Mouse (Mus musculus): ENCODE measurements around the gene Fgfr2. TPM values are rescaled to one million over a fixed set of nuclear protein-coding genes. Genes with fewer than 3 reads are reported as not detected.

Gene Fgfr2
- polyA plus RNA-seq, 1 experiment = 1.7 TPM

DNA sequence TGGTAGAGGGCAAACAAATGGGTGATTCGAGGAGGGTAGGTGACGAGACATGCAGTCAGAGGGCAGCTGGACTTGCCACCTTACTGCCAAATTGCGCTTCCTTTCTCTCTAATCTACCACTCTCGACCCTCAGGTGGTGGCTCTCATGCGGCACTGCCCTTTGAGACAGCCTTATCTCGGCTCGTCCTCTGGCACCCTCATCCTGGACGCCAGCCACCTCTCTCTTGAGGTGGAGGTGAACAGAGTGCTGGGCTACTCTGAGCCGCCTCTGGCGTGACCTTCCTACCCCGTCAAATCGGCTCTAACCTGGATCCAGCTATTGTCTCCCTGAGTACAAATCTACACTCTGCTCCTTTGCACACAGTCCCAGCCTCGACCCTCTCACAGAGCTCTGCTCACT is 344.5 kb downstream of the Fgfr2 start:
- TF ChIP-seq MAX (IDR thresholded peaks at IDR 0.05) = no peak
- TF ChIP-seq USF1 (IDR thresholded peaks at IDR 0.05; ENCODE audit: low read depth) = no peak
- TF ChIP-seq MYOG (IDR thresholded peaks at IDR 0.05; ENCODE audit: control insufficient read depth, extremely low read depth, insufficient read length) = no peak
- no peak for TF ChIP-seq MYOD1 (IDR thresholded peaks at IDR 0.05; ENCODE audit: control insufficient read depth, insufficient read length, low read depth)
- no peak for TF ChIP-seq CEBPB (IDR thresholded peaks at IDR 0.05; ENCODE audit: low read depth)
- no peak for TF ChIP-seq CTCF (IDR thresholded peaks at IDR 0.05; ENCODE audit: control insufficient read depth, insufficient read depth, insufficient read length)
- TF ChIP-seq FOSL1 (IDR thresholded peaks at IDR 0.05; ENCODE audit: insufficient read depth, low read length, poor library complexity, severe bottlenecking) = no peak
- H3K36me3 ChIP-seq (ENCODE audit: control insufficient read depth, insufficient read depth) = no peaks in the 10 kb centered on the region
- H3K79me2 ChIP-seq (ENCODE audit: control insufficient read depth, insufficient read depth) = no peaks in the 10 kb centered on the region

DNA sequence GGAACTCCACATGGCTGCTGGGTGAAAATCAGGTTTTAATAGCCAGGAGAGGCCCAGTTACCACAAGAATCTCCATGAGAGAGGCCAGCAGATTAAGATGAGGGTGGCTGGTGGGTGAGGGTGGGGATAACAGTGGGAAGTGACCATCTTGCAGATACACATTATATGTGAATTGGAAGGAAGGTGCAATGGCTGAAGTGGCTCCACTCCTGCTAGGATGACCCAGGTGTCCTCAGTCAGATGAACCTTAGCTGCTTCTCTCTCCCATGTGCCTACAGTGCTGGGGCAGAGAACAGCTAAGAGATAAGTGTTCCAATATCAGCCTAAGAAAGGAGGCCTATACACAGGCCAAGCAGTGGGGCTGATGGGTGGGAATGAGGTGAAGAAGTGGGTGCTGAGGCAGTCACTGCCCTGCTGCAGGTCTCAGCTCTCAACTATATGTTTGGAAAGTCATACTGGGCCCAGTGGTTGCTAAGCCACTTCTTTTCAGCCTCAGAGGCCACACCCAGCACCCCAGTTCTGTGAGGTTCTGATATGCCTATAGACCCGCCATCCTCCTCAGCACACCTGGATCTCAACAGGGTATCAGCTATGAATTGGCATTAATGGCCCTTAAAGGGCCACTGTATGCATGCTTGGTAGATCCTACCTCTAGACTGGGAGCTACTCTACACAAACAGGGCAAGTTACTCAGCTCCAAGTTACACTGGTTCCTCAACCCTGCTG is 345.3 kb downstream of the Fgfr2 start:
- Histone ChIP-seq H3K4me3 (ENCODE audit: insufficient read depth, poor library complexity, severe bottlenecking) (no peak overlapping the region), H3K27me3 (ENCODE audit: control insufficient read depth, insufficient read depth, insufficient read length) (no peaks in the 10 kb centered on the region), H3K36me3 (ENCODE audit: control insufficient read depth, insufficient read depth) (no peaks in the 10 kb centered on the region), H3ac (ENCODE audit: control insufficient read depth, insufficient read length, low read depth) (no peak overlapping the region), H3K79me3 (ENCODE audit: low read depth) (no peaks in the 10 kb centered on the region), H3K79me2 (ENCODE audit: control insufficient read depth, insufficient read depth) (no peaks in the 10 kb centered on the region)
- TF ChIP-seq MYOG (IDR thresholded peaks at IDR 0.05; ENCODE audit: control insufficient read depth, extremely low read depth, insufficient read length) (no peak), CEBPB (IDR thresholded peaks at IDR 0.05; ENCODE audit: low read depth) (no peak), MAX (IDR thresholded peaks at IDR 0.05) (no peak), CTCF (IDR thresholded peaks at IDR 0.05; ENCODE audit: control insufficient read depth, insufficient read depth, insufficient read length) (no peak), USF1 (IDR thresholded peaks at IDR 0.05; ENCODE audit: low read depth) (no peak), MYOD1 (IDR thresholded peaks at IDR 0.05; ENCODE audit: control insufficient read depth, insufficient read length, low read depth) (no peak), FOSL1 (IDR thresholded peaks at IDR 0.05; ENCODE audit: insufficient read depth, low read length, poor library complexity, severe bottlenecking) (no peak)

More for the DNA sequence above, 344.5 kb downstream of the Fgfr2 start:
- no peak overlapping the region for H3K4me3 ChIP-seq (ENCODE audit: insufficient read depth, poor library complexity, severe bottlenecking)
- H3K27me3 ChIP-seq (ENCODE audit: control insufficient read depth, insufficient read depth, insufficient read length) = no peaks in the 10 kb centered on the region
- no peaks in the 10 kb centered on the region for H3K79me3 ChIP-seq (ENCODE audit: low read depth)
- no peak overlapping the region for H3ac ChIP-seq (ENCODE audit: control insufficient read depth, insufficient read length, low read depth)

DNA sequence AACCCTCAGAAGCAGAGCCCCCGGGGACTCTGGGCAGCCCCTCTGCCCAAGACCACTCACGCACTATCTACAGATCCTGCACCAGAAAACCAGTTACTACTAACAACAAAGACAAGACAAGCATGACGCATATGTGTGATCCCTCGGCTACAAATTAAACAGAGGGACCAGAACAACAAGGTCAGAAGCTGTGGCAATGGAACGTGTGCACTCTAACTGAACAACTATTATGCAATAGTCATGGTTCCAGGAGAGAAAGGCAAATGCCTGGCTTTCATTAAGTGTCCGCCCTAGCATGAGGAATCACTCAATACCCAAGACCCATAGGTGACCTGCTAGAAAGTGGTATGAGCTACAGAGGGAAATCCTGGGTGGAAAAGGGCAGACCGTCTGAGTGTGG is 346.0 kb downstream of the Fgfr2 start:
- Histone ChIP-seq H3K4me3 (ENCODE audit: insufficient read depth, poor library complexity, severe bottlenecking) (no peak overlapping the region), H3K79me2 (ENCODE audit: control insufficient read depth, insufficient read depth) (no peaks in the 10 kb centered on the region), H3K79me3 (ENCODE audit: low read depth) (no peaks in the 10 kb centered on the region), H3K27me3 (ENCODE audit: control insufficient read depth, insufficient read depth, insufficient read length) (no peaks in the 10 kb centered on the region), H3K36me3 (ENCODE audit: control insufficient read depth, insufficient read depth) (no peaks in the 10 kb centered on the region), H3ac (ENCODE audit: control insufficient read depth, insufficient read length, low read depth) (no peak overlapping the region)
- TF ChIP-seq MYOD1 (IDR thresholded peaks at IDR 0.05; ENCODE audit: control insufficient read depth, insufficient read length, low read depth) = no peak
- no peak for TF ChIP-seq CTCF (IDR thresholded peaks at IDR 0.05; ENCODE audit: control insufficient read depth, insufficient read depth, insufficient read length)
- TF ChIP-seq CEBPB (IDR thresholded peaks at IDR 0.05; ENCODE audit: low read depth) = no peak
- TF ChIP-seq MAX (IDR thresholded peaks at IDR 0.05) = no peak
- TF ChIP-seq MYOG (IDR thresholded peaks at IDR 0.05; ENCODE audit: control insufficient read depth, extremely low read depth, insufficient read length) = no peak

DNA sequence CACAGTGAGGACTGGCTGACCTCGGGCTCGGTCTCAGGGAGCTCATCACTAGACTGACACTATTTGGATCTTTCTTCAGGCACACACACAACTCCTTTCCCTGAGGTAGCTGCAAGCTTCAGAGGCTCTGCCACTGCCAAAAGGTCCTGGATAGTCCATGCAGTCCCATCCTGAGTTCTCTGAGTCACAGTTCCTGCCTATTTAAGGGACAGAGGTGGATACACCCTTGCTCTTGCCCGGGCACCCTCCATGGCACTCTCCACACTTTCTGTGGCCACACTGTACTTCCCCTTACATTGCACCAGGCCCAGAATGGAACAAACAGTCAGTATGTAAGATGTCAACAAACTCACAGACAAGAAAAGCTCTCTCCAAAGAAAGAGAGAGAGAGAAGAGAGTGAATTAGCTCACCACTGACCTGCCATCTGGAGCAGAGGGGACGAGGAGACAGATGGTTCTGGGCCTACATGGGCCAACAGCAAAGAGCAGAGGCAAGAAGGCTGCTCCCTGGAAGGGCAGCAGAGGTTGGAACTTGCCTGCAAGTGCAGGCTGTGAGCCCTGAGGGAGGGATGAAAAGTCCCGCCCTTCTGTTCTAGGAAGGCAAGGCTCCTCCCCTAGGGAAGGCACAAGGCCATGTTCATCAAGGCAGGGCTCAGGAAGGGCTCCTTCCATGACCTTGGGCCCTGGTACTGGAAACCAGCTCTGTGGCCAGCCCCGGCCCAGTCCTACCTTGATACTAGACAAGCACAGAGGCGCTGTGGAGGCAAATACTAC is 346.6 kb downstream of the Fgfr2 start:
- H3ac ChIP-seq (ENCODE audit: control insufficient read depth, insufficient read length, low read depth) = no peak overlapping the region
- no peak overlapping the region for H3K4me3 ChIP-seq (ENCODE audit: insufficient read depth, poor library complexity, severe bottlenecking)
- H3K79me2 ChIP-seq (ENCODE audit: control insufficient read depth, insufficient read depth) = no peaks in the 10 kb centered on the region
- H3K36me3 ChIP-seq (ENCODE audit: control insufficient read depth, insufficient read depth) = no peaks in the 10 kb centered on the region
- no peaks in the 10 kb centered on the region for H3K79me3 ChIP-seq (ENCODE audit: low read depth)
- no peaks in the 10 kb centered on the region for H3K27me3 ChIP-seq (ENCODE audit: control insufficient read depth, insufficient read depth, insufficient read length)
- TF ChIP-seq FOSL1 (IDR thresholded peaks at IDR 0.05; ENCODE audit: insufficient read depth, low read length, poor library complexity, severe bottlenecking) (no peak), CTCF (IDR thresholded peaks at IDR 0.05; ENCODE audit: control insufficient read depth, insufficient read depth, insufficient read length) (no peak), MYOD1 (IDR thresholded peaks at IDR 0.05; ENCODE audit: control insufficient read depth, insufficient read length, low read depth) (no peak), MYOG (IDR thresholded peaks at IDR 0.05; ENCODE audit: control insufficient read depth, extremely low read depth, insufficient read length) (no peak), USF1 (IDR thresholded peaks at IDR 0.05; ENCODE audit: low read depth) (no peak), MAX (IDR thresholded peaks at IDR 0.05) (no peak), CEBPB (IDR thresholded peaks at IDR 0.05; ENCODE audit: low read depth) (no peak)

DNA sequence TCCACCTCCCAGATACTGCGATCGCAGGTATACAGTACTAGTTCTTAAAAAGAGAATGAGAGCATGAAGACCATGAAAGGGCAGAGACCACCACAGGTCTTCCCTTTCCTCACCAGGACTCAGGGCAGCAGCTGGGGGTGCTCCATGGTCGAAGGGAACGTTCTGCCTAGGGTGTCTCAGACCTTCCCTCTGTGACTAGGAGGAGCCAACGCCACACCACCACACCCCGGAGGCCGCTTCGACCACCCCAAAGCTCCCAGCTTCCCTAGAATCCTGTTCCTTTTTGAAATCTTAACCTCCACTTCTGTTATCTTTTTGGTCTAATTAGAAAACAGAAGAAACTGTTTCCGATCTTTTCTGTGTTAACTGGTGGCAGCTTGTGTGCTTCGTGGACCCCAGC is 347.2 kb downstream of the Fgfr2 start:
- Histone ChIP-seq H3K79me3 (ENCODE audit: low read depth) (no peaks in the 10 kb centered on the region), H3K36me3 (ENCODE audit: control insufficient read depth, insufficient read depth) (no peaks in the 10 kb centered on the region), H3K4me3 (ENCODE audit: insufficient read depth, poor library complexity, severe bottlenecking) (no peak overlapping the region), H3K27me3 (ENCODE audit: control insufficient read depth, insufficient read depth, insufficient read length) (no peaks in the 10 kb centered on the region), H3ac (ENCODE audit: control insufficient read depth, insufficient read length, low read depth) (no peak overlapping the region), H3K79me2 (ENCODE audit: control insufficient read depth, insufficient read depth) (no peaks in the 10 kb centered on the region)
- TF ChIP-seq MYOD1 (IDR thresholded peaks at IDR 0.05; ENCODE audit: control insufficient read depth, insufficient read length, low read depth) = no peak
- no peak for TF ChIP-seq USF1 (IDR thresholded peaks at IDR 0.05; ENCODE audit: low read depth)
- TF ChIP-seq MAX (IDR thresholded peaks at IDR 0.05) = no peak
- no peak for TF ChIP-seq CEBPB (IDR thresholded peaks at IDR 0.05; ENCODE audit: low read depth)
